Mouse (Mus musculus): ENCODE measurements at regions not wholly inside any gene's neighbourhood (a gene's known extent, or its start where the extent isn't known, plus 50 kb on each side); places are given as distances from the start of the nearest gene placed in this dataset.

DNA sequence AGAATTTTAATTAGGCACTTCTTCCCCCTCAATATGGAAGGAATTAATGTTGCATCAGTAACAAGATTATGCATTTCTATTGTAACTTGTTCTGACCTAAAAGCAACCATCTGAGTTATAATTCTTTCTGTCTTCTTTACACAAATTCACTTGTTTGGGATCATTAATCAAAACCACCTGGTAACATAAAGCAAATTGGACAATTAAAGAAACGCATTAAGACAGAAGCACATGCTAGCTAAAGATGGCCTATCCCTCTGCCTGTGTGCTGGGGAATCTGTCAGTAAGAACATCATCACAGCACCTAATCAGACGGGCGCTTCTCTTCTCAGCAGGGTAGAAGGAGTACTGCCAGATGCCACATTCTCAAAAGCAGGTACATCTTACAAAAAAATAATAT lies 553.7 kb upstream of the Map3k7 start:
- TF ChIP-seq CTCF (IDR thresholded peaks at IDR 0.05; ENCODE audit: low read depth), result no peak
- no peak for TF ChIP-seq EP300 (IDR thresholded peaks at IDR 0.05; ENCODE audit: low read depth)
